Mouse (Mus musculus): Measurements from ENCODE around the gene Prkag2.

- no peak for TF ChIP-seq GATA1 (IDR thresholded peaks at IDR 0.05; ENCODE audit: borderline replicate concordance, low read length)
- no peak for TF ChIP-seq FLI1 (IDR thresholded peaks at IDR 0.05; ENCODE audit: low read length)
Measured at GRCm38 (mm10) chr5:24834491-24834890, 266.0 kb downstream of the Prkag2 start.
